Mouse (Mus musculus): ENCODE measurements around the gene Gfod2. TPM values are rescaled to one million over a fixed set of nuclear protein-coding genes. Genes with fewer than 3 reads are reported as not detected.

Gene Gfod2
- total RNA-seq, 2 experiments from 2014 or later = 7.2 to 7.4 TPM

DNA sequence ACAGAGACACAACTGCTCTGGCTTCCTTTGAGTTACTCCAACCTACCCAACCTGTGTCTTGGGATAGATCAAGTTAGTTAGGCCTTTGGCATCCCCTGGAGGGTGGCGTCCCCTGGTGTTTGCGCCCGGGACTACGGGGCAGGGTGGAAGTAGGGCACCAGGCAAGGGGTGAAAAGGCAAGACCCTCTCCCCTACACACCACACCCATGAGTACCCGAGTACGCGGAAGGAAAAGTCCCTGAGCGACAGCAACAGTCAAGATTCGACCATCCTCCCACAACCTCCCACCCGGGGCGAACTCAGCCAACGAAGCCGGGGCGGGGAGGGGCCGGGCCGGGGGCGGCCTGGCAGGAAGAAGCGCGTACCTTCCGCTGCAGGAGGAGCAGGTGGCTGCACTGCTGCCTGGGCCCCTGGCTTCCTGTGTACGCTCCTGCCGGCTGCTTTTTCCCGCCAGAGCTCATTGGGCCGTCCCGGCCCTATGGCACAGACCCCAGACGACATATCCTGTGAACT, 72.6 kb downstream of the Gfod2 start, which contains the start of gene Carmil2:
Carmil2 (plus strand) TSS at position 479 of the 513 bp plus-strand sequence.
- Histone ChIP-seq H3K27ac (no peak within 1 kb of the TSS), H3K4me3 (peak within 1 kb of the TSS; percentile 55)
- DNase-seq = peak; percentile 80
- peak; percentile 93 for TF ChIP-seq CTCF (IDR thresholded peaks at IDR 0.05)
- intact Hi-C loops (cut with DNase I) = loop anchor here (2.0 to 10.0 kb wide), 4 partner anchors 49 to 119 kb away; partner anchors contain the start of genes Agrp, Atp6v0d1 and Ctcf

DNA sequence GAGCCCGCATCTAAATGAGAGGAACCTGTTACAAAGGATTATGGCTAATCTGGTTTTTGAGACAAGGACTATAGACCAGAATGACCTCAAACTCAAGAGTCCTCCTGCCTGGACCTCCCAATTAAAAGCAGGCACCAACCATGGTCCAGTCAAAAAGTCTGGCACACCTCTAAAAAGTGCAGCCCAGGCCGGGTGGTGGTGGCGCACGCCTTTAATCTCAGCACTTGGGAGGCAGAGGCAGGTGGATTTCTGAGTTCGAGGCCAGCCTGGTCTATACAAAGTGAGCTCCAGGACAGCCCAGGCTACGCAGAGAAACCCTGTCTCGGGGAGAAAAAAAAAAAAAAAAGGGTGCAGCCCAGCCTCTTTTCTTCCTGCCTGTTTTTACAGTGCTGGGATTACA, 73.1 kb downstream of the Gfod2 start:
- TF ChIP-seq CTCF (IDR thresholded peaks at IDR 0.05) = no peak
- Histone ChIP-seq H3K4me3 (no peak overlapping the region), H3K27ac (no peak overlapping the region)
- no peak for DNase-seq
- intact Hi-C loops (cut with DNase I) = loop anchor here (2.0 to 10.0 kb wide), 4 partner anchors 49 to 119 kb away; partner anchors contain the start of genes Agrp, Atp6v0d1 and Ctcf

DNA sequence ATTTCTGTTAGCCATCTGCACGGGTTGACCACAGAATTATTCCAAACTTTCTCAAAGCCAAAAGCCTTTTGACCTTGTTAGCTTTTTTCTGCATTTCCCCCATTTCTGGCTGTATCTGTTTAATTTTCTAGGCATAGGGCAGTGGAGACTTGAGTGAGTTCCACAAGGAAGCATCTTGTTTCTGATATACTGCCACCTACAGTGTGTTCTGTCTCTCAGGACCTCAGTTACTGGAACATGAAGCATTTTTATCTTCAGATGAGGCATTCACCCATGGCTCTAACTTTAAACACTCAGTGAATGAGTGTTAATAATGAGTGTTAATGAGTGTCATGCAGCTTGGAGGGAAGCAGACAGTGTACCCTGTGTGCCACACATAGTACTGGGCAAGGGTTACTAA, 80.6 kb downstream of the Gfod2 start:
- TF ChIP-seq CTCF (IDR thresholded peaks at IDR 0.05) = peak; percentile 33
- Histone ChIP-seq H3K4me3 (no peak overlapping the region), H3K27ac (no peak overlapping the region)
- DNase-seq = no peak
- intact Hi-C loops (cut with DNase I) = no loop called here

Other genes with a start within 250 kb of the Gfod2 start
- not detected for gene Hsd11b2, start 239.9 kb downstream of the Gfod2 start, total RNA-seq (2021)
- gene Atp6v0d1, start 192.6 kb downstream of the Gfod2 start, total RNA-seq (2021) = 10 to 100 TPM; 40.3 to 41.6 TPM
- gene Ripor1, start 153.4 kb downstream of the Gfod2 start, total RNA-seq (2021) = 10 to 100 TPM; 15.7 to 20.6 TPM
- 10 to 100 TPM; 33.2 to 42.6 TPM for gene Ctcf, start 122.1 kb downstream of the Gfod2 start, total RNA-seq (2021)
- gene Agrp, start 121.3 kb downstream of the Gfod2 start, total RNA-seq (2021) = under 1 TPM in 1 of 2 experiments, not detected in 1; 0.75 TPM
- under 1 TPM in 1 of 2 experiments, not detected in 1; 0.17 TPM for gene Carmil2, start 72.4 kb downstream of the Gfod2 start, total RNA-seq (2021)
- gene Acd, start 57.6 kb downstream of the Gfod2 start, total RNA-seq (2021) = 1 to 10 TPM; 4.2 to 5.3 TPM
- gene Pard6a, start 57.5 kb downstream of the Gfod2 start, total RNA-seq (2021) = 1 to 10 TPM; 5.0 to 6.0 TPM
- gene 4933405L10Rik, start 51.0 kb downstream of the Gfod2 start, total RNA-seq (2021) = not detected
- under 1 TPM; 0.47 to 0.69 TPM for gene Enkd1, start 50.5 kb downstream of the Gfod2 start, total RNA-seq (2021)
- gene Ranbp10, start 68.7 kb upstream of the Gfod2 start, total RNA-seq (2021) = 10 to 100 TPM; 23.0 to 24.3 TPM
- gene Tsnaxip1, start 69.1 kb upstream of the Gfod2 start, total RNA-seq (2021) = not detected
- gene Cenpt, start 94.6 kb upstream of the Gfod2 start, total RNA-seq (2021) = 1 to 10 TPM; 1.0 to 1.8 TPM
- 10 to 100 TPM; 21.9 to 25.0 TPM for gene Thap11, start 96.5 kb upstream of the Gfod2 start, total RNA-seq (2021)
- 10 to 100 TPM; 39.2 to 43.4 TPM for gene Nutf2, start 101.9 kb upstream of the Gfod2 start, total RNA-seq (2021)
- 10 to 100 TPM; 19.7 TPM for gene Edc4, start 122.2 kb upstream of the Gfod2 start, total RNA-seq (2021)
- under 1 TPM in 1 of 2 experiments, not detected in 1; 0.95 TPM for gene Nrn1l, start 134.9 kb upstream of the Gfod2 start, total RNA-seq (2021)
- gene Pskh1, start 141.8 kb upstream of the Gfod2 start, total RNA-seq (2021) = 10 to 100 TPM; 11.3 to 12.8 TPM
- not detected for gene Ctrl, start 175.2 kb upstream of the Gfod2 start, total RNA-seq (2021)
- gene Psmb10, start 179.8 kb upstream of the Gfod2 start, total RNA-seq (2021) = 10 to 100 TPM; 17.9 to 26.1 TPM
- gene Lcat, start 184.7 kb upstream of the Gfod2 start, total RNA-seq (2021) = under 1 TPM; 0.23 to 0.33 TPM
- 10 to 100 TPM in 1 of 2 experiments, 1 to 10 TPM in 1; 9.1 to 14.3 TPM for gene Slc12a4, start 207.4 kb upstream of the Gfod2 start, total RNA-seq (2021)
- gene Dpep3, start 220.8 kb upstream of the Gfod2 start, total RNA-seq (2021) = under 1 TPM in 1 of 2 experiments, not detected in 1; 0.17 TPM
- 10 to 100 TPM in 1 of 2 experiments, 1 to 10 TPM in 1; 9.0 to 11.5 TPM for gene Dus2, start 232.7 kb upstream of the Gfod2 start, total RNA-seq (2021)
- gene Dpep2nb, start 247.3 kb upstream of the Gfod2 start, total RNA-seq (2021) = not detected